Mouse (Mus musculus) right cerebral cortex, adult 2 months (tissue): ENCODE measurements around the gene Abraxas1.

ENCODE experiments used
- DNase-seq, 2 experiments: peaks; one replicate each; pipeline ENCODE4 v3.0.0; 2021 to 2022; ENCODE audit warnings: low spot score in 2 of 2

Gene Abraxas1

DNA sequence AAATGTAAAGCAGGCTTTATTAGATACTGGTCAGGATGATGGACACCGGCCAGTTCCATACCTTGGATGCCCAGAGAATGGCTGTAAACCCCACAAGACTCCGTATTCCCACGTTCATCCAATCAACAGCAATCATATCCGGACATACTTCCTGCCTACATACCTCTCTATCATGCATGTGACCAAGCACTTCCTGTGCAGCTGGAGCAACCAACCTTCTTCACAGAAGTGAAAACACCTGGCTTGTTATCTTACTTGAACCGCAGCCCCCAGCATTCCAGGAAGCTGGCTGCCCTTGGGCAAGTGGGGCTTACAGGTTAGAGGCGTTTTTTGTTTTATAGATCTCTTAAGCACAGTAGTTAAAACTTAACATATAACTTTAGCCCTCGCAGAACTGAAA lies 2.1 kb upstream of the Abraxas1 start:
- DNase-seq: no peak

DNA sequence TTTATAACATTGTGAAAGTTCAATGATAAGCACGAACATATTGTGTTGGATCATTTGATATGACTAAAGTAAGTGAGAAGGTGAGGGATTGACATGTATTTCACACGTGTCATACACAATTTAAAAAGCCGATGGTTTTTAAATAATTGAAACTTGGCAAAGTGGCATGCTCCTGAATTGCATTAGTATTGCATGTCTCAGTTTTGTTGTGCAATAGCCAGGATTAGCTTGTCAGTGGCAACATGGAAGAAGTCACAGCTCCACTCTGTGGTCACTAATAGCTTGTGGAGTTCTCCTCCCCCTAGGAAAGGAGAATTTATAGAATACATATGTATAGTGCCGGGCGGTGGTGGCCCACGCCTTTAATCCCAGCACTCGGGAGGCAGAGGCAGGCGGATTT lies 610 bp upstream of the Abraxas1 start:
- DNase-seq: no peak

DNA sequence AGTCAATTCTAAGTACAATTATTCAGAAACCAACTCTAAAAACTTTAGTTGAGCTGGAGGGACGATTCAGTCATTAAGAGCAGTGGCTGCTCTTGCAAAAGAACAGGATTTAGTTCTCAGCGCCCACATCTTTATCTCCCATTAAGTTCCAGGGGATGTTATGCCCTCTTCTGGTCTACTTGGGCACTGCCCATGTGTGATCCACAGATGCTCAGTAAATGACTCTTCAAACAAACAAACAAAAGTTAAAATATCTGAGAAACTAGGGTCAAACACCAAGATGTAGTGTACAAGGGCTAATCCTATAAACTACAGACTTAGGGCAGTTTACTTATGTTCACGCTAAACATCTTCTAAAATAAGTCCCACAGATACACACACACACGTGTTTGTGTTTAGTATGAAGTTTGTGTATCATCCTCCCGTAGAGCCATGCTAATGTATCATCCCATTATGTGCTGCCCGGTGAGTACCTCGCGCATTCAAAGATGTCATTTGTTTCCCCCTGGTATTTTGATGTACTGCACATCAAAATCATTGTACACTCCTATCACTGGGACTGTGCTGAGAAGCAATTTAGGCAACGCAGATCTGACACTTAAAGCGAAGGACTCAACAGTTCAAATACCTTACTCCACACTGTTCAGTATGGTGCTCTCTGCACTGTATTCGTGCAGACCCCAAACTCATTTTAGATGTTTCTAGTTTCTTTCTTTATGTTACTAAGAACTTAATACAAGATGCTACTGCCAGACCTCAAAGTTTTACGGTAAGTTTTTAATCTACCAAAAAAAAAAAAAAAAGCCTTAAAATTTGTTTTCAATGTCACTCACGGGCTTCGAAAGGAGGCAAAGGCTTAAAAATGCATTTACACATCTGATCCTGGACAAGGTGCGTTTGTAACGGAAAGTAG lies 941 bp downstream of the Abraxas1 start:
- DNase-seq: no peak

DNA sequence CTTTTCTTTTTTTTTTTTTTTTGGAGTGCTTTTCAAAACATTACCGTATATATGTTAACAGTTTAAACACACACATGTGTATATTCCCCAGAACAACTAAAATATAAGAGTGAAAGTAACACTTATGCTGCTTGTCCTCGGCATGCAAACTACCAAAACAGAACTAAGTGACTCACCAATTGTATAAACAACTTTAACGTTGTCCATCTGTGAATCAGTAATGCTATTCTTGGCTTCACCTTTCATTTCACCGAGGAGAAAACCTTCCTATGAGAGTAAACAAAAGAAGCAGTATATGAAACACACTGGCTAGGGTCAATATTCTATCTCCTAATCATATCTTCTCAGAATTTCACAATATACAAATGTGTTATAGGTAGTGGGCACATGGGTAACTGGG lies 2.4 kb downstream of the Abraxas1 start:
- DNase-seq: no peak

DNA sequence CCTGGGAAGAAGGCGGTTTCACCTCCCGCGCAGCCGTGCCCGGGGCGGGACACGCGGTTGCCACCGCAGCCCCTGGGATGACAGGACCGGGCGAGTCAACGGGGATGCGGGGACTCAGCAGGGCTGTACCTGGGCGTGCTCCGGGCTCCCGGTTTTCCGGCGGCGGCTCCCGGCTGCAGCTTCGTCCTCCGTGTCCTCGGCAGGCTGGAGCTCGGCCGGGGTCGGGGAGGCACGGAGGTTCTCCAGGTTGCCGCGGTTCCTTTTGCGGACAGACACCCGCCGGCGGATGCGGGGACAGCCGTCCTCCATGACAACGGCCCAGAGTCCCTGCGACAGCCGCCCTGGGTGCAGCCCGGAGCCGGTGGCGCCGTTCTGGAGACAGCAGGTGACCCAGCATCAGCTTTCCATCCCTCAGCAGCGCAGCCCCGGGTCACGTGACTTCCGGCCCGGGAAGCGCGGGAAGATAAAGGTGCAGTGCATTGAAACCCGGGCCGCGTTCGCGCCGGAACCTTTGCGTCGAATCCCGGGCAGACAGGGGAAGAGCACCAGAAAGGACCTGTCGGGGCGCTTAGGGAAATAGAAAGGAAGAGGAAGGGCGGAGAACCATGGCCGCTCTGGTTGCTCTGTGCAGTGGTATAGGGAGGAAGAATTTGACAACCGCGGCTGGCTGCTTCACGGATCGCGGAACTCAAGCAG lies 22.5 kb downstream of the Abraxas1 start, which contains the start of the genes Helq and Mrps18c:
TSS of gene Helq (minus strand) at position 434 of the 696 bp plus-strand sequence.
TSS of gene Mrps18c (plus strand) at position 463 of the 696 bp plus-strand sequence.
- DNase-seq: peak; percentile 94 to 95

DNA sequence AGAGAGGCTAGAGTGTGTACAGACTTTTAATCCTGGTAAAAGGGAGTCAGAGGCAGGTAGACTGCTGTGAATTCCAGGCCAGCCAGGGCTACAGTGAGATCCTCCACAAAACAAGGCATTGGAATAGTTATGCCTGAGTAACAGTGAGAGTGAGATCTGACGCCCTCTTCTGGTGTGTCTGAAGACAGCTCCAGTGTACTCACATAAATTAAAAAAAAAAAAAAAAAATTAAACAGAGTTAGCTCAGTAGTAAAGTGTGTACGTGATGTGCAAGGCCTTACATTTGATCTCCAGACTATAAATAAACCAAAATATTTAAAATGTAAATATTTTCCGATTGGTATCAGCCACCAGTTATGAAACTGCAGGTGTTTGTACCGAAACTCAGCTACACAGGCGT lies 26.7 kb downstream of the Abraxas1 start:
- DNase-seq: no peak

DNA sequence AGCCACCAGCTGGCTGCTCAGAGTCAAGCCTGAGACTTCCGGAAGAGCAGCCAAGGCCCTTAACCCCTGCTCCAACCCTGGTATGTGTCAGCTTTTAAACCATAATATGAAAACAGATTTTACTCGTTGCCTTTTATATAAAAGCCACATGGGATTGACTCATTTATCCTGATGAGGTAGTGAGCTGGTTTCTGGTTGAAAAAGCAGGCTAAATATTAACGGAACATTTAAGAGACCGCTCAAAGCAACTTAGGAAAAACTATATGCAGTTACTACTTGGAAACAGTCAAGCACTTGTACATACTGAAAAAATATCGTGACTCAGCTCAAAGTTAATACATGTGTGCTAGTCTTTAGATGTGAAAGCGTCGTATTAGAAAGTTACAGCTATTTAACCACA lies 28.5 kb downstream of the Abraxas1 start:
- DNase-seq: no peak

DNA sequence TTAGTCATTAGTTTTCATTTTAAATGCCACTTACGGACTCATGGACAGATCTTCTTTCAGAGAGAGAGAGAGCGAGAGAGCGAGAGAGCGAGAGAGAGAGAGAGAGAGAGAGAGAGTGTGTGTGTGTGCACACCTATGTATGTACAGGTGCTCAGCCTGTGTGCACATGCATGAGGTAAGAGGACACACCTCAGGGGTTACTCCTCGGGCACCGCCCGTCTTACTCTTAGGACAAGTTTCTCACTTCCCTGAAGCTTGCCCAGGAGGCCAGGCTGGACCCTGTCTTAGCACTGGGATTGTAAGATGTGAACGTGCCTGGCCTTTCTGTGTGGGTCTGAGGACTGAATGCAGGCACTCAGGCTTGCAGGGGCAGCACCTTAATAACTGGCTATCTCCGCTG lies 33.2 kb downstream of the Abraxas1 start:
- no peak for DNase-seq

- DNase-seq: no peak
Observed at GRCm38 (mm10) chr5:100779002-100779401, 41.8 kb downstream of the Abraxas1 start.

DNA sequence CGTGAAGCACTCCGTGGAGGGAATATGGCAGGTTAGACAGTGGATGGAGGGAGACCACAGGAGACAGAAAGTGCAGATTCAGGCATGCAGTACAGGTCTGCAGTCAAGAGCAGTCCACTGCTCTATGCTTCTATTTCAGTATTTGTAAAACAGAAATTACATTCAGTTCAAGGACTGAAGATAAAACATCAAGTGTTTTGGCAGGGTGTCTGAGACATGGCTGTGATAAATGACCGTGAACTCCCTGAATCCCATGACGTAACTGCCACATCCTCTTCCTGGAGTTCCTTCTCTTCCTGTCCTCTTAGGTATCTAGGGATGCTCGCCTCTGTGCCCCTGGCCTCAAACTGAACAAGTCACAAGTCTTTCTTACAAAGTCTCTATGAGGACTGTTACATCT lies 43.9 kb downstream of the Abraxas1 start:
- no peak for DNase-seq

DNA sequence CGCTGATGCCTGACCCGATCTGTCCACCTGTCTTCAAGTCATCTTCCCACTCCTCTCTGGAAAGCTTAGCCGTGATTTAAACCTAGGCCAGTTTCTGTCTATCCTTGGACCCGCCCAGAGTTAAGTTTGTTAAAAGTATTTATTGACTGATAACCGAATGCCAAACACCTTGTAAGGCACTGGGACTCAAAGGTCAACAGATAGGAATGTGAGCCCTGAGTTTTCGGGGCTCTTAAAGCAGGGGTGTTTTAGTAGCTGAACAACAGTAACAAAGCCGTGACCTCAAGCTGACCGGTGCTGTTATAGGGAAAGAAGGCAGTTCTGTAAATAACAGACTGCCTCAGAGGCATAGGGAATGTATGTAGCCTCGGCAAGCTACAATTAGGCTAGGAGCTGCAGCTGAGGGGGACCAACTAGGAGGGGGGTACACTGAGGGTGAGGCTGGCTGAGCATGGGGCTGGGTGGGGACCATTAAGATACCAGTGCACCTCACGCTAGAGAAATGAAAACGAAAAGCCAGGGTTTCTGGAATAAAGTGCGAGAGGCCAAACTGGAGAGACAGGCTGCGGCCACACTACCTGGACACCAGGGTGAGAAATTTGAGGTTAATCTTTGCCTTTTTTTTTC lies 44.9 kb downstream of the Abraxas1 start:
- DNase-seq: no peak

GRCm38 (mm10) chr5:100771575-100771974 lies 49.2 kb downstream of the Abraxas1 start:
- DNase-seq: no peak

DNA sequence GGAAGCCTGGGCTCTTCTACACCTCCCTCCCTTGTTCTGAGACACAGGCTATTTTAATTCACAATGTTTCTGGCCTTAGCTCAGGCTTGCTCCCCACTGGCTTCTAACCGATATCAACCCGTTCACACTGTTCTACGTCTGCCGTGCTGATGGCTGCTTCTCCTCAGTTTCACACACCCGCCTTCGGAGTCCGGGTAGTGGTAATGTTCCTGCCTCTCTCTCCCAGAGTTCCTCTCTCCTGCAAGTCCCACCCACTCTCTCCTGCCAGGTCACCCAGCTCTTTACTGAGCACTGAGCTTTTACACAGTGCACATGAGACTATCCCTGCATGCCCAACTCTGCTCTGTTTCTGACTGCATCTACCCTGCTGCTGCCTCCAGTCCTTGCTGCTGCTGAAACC lies 54.7 kb downstream of the Abraxas1 start:
- DNase-seq: peak in 1 of 2 experiments; percentile 15

DNA sequence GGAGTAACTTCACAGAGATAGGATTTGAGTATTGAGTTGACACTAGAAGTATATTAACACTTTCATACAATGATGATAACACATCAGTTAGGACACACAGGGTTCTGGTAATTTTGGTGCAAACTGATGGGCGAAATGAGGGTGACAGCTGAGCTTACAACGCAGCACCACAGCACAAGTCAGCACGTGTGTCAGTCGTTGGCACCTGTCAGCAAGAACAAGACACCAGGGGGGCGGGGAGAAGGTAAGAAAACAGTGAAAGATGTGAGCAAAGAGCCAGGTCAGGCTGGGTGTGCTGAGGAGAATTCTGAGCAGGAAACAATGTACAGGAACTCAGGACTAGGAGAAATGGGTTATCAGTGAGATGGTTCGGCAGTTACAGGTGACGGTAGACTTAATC lies 59.0 kb downstream of the Abraxas1 start:
- DNase-seq: no peak

- no peak for DNase-seq
Observed at GRCm38 (mm10) chr5:100760049-100760663, 60.6 kb downstream of the Abraxas1 start.

DNA sequence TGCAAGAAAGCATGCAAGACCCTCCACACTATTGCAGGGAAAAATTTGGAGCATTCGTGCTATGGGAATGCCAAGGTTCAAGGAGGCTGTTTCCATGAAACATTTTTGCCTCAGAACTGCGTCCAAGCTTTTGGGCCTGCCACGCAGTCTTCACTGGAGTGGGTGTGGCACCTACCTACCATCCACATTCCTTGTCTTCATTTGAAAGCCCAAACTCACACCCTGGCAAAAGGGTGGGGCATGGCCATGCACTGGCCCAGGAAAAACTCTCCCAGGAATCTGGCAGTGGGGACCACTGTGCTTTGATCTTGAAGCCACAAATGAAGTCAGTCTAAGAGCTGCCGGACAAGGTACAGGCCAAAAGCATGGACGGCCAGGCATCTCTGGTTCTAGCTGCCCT lies 62.6 kb downstream of the Abraxas1 start:
- no peak for DNase-seq
